Mouse (Mus musculus): ENCODE results near the gene Ephb2.

Gene Ephb2

DNA sequence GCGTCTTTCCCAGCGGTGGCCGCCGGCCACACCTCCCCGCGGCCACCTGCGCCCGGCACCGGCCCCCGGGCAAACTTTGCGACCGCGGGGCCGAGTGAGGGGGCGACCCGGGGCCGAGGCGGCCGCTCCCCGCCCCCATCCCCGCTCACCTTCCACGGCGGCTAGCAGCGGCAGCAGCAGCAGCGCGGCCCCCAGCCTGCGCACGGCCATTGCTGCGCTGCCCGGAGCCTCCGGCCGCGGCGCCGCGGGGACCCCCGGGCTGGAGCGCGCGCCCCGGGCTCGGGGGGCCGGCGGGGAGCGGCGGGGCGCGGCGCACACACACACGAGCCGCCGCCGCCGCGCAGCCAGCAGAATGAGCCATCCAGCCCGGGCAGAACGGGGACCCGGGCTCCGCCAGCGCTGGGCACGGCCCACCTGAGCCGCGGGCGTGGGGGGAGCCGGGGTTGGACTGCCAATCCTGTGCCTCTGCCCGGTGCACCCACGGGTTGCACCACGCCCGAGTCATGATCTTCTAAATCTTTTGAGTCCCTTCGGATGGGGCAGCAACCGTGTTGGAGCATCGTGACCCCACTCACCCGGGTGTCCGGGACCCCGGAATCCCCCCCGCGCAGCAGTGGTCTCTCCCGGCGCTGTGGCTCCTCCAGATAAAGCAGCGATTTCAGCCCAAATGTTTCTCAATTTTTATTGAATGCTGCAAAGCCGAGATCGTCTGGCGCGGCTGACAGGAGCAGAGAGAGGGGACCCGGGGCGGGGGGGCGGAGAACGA is at the start of gene Ephb2:
Gene Ephb2, minus strand, starts transcription at position 368 of the 766 bp plus-strand sequence.
- peak; percentile 87 for DNase-seq

DNA sequence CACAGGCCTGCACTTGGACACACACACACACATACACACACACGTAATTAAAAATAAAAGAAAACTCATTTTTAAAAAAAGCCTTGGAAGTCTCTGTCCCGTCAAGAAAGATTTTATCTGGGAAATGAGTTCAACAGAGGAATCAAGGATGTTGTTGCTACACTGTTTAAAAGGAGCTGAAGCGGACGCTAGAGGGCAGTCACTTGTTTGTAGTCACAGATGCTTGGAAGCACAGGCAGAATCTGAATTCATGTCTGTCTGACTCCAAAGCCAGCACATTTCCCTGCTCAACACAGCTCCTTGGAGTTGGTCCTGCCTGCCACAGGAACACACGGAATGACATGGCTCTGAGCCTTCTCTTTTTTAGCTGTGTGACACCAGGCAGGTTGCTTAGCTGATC is 42.8 kb upstream of the Ephb2 start:
- no peak for DNase-seq

DNA sequence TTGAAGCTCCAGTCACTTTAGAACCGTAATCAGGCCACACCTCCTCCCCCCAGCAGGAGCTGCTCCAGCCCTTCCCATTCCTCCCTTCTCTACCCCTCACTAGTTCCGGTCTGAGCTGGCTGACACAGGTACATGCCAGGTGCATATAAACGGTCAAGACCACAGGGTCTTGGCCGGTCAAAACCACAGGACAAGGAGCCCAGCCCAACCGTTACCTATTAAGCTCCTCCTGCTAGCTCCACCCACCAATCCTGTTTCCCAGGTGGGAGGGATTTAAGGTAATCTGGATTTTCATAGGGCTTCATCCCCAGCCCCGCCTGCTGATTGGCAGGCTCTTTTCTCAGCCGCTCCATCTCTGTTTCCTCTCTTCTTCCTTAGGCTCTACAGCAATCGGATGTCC is 42.4 kb upstream of the Ephb2 start:
- DNase-seq, result no peak

- DNase-seq, result peak; percentile 22
These were observed 41.2 kb upstream of the Ephb2 start for GRCm38 (mm10) chr4:136876971-136877370.

- DNase-seq, result no peak
These were observed 39.2 kb upstream of the Ephb2 start for GRCm38 (mm10) chr4:136875012-136875411.

- no peak for DNase-seq
These were observed 32.6 kb upstream of the Ephb2 start for GRCm38 (mm10) chr4:136868371-136868770.

DNA sequence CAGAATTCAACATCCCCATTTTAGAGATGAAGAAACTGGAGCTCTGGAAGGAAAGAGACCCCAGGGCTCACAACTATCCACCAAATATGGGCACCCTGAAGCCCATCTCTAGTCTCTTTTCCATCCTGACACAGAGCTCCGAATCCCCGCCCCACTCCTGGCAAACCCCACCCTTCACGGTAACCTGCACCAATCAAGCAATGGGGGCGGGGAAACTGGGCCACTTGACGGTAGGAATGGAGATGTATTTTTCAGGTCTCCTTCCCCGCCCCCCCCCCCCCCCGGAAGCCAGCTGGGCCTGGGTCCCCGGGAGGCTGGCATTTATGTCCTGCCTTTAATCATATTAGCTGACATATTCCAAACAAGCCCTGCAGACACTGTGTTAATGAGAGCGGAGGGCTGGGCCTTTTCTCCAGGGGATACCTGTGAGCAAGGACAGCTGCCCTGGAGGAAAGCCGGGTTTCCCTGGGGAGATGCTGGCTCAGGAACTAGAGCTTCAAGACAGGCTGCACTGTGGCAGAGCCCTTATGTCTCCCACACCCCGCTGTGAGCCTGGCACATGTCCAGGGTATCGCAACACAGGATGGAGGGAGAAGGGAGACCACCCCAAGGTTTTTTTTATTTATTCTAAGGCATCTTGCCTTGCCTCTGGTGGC is 32.0 kb upstream of the Ephb2 start:
- peak; percentile 27 for DNase-seq

DNA sequence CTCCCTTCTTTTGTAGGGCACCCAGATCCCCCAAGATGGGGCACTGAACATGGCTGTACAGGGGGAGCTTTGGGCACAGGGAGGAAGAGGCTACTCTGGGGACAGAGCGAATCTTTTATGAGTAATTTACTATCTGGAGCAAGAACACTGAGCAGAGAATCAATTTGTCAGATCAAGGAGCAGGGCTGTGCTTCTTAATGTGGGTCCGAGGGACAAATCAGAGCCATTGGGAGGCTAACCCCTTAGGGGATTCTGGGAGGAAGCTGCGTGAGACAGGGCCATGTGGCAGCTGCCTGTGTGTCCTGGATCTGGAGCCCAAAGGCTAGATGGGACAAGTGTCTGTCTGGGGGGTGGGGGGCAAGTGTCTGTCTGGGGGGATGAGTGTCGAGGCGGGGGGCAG is 29.7 kb upstream of the Ephb2 start:
- no peak for DNase-seq

- no peak for DNase-seq
These were observed 29.1 kb upstream of the Ephb2 start for GRCm38 (mm10) chr4:136864751-136865470.

GRCm38 (mm10) chr4:136863517-136863916 is 27.7 kb upstream of the Ephb2 start:
- DNase-seq, result no peak

GRCm38 (mm10) chr4:136862411-136862810 is 26.6 kb upstream of the Ephb2 start:
- DNase-seq, result no peak

DNA sequence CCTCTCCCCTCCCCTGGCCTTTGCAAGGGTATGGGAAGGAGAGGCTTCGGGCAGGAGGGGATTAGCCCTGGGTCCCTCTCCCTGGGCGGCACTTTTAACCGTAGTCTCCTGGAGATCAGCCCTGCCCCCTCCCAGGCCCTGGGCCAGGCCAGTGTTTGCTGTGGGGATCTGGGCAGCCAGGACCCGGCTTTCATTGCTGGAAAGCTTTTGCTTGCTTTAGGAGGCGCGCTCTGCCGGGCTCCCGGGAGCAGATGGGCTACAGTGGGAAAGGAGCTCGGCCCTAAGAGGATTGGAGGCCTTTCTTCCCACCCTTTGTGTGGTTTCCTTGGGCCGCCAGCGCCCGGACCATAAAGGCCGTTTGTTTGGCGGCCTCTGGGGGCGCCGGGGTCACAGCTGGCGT is 26.0 kb upstream of the Ephb2 start:
- DNase-seq, result no peak

DNA sequence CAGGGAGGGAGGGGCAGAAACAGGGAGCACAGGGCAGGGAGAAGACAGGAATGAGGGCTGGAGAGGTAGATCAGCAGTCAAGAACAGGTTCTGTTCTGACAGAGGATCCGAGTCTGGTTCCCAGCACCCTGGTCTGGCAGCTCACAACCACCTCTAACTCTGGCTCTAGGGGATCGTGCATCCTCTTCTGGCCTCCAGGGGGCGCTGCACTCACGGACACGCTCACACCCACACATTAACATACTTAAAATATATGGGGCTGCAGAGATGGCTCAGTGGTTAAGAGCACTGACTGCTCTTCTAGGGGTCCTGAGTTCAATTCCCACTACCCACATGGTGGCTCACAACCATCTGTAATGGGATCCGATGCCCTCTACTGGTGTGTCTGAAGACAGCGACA is 24.2 kb upstream of the Ephb2 start:
- DNase-seq, result no peak

- no peak for DNase-seq
These were observed 19.3 kb upstream of the Ephb2 start for GRCm38 (mm10) chr4:136855081-136855480.

DNA sequence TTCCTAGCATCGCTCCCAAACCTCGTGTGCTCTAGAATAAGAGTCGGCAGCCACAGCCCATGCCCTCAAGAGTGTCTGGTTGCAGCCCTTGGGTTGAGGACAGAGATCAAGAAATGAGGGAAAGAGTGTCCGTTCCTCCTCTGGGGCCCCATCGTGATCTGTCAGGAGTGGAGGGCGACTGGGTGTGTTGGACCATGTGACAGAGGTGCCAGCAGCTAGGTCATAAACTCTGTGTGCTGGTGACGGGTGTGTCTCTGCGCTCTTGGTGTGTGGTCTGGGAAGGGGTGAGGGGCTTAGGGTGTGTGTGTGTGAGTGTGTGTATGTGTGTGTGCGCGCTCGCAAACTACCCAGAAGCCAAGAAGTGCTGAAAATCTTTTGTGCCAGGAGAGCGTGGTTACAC is 17.2 kb upstream of the Ephb2 start:
- DNase-seq, result no peak

DNA sequence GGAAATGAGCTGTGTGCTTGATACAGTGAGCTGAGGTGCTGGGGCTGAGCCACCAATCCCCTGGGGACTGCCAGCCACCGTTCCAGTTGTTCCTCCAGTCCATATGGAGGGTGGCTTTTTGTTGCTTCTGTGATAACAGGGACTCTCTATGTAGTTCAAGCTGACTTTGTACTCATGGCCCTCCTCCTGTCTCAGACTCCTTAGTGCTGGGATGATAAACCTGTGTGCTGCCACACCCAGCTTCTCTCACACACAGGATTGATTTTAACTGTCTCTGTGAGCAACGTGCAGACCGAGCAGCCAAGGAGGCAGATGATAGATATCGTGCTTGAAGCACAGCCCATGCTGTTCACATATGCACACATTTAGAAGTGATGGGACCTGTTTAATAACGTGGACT is 16.3 kb upstream of the Ephb2 start:
- DNase-seq, result no peak

- no peak for DNase-seq
These were observed 12.8 kb upstream of the Ephb2 start for GRCm38 (mm10) chr4:136848565-136848964.

DNA sequence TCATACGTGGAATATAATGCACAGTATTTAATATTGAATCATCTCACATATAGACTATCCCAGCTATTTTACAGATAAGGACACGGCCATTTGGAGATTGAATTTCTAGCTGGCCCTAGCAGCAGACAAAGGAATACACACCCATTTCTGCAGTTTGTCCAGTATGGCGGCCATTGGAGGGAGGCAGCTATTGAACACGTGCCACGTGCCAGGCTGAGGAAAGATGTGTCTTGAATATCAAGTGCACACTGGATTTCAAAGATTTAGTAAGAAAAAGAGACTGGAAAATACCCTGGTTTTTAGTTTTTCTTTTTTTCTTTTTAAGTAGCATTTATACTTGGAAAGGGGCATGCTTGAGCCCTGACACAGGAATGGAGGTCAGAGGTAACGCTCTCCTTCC is 11.4 kb upstream of the Ephb2 start:
- no peak for DNase-seq

DNA sequence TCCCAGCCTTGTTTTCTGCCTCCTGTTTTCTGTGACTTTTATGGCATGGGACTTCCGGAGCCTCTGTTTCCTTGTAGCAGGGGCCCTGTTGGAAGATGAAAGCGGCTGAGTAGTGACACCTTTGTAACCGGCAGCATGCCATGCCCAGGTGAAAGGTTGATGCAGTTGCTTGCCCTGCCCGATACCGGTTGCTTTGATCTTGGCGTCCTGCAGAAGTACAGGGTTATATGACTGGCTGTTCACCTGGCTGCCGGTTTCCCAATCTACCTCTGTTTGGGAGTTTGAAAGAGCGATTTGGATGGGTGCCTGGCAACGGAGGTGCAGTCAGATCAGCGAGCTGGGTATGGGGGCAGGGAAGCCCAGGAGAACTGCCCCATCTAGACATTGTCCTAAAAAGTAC is 7.0 kb upstream of the Ephb2 start:
- DNase-seq, result no peak

DNA sequence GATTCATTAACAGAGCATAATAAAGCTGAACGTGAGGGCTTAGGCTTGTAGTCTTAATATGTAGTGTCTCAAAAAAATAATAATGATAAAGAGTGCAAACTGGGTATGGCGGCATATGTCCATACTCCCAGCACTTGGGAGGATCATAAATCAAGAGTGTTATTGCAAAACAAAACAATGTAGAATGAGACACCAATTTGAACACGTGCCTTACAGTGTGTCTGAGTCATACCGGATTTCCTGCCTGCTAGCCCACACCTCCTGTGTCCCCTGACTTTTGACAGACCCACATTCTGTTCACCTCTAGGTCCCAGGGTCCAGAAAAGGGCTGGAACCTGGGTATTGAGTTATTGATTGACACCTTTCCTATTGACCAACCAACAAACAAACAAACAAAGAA is 6.2 kb upstream of the Ephb2 start:
- no peak for DNase-seq

DNA sequence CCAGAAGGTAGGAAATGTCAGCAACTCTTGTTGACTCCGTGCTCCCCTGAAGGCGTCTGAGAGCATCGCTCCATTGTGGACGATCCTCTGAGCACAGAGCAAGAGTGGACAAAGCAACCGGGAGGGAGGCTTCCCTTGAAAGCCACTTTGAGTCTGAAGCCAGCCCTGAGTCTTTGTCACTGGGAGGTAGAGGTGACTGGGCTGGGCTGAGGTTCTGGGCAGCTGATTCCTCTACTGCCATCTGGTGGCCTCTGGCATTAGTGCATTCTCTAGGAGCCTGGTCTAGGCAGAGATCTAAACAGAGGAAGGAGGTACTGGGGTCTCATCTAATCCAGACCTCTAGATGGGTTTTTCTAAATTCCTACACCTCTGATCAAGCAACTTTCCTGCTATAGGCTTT is 5.3 kb upstream of the Ephb2 start:
- peak; percentile 85 for DNase-seq

GRCm38 (mm10) chr4:136838462-136838861 is 2.7 kb upstream of the Ephb2 start:
- no peak for DNase-seq

GRCm38 (mm10) chr4:136838026-136838425 is 2.2 kb upstream of the Ephb2 start:
- no peak for DNase-seq

GRCm38 (mm10) chr4:136836387-136836931 is 671 bp upstream of the Ephb2 start:
- no peak for DNase-seq

Data from cerebellum, adult 9-11 months (tissue).